Mouse (Mus musculus): ENCODE results near the gene Aacs. TPM values are rescaled to one million over a fixed set of nuclear protein-coding genes. Genes with fewer than 3 reads are reported as not detected.

Gene Aacs
- total RNA-seq, 1 experiment from 2014 or later, result 9.0 TPM

Other genes starting within 250 kb of the Aacs start
- 67.9 to 84.6 TPM (median 77.1 TPM) in 3 replicates for gene Scarb1, start 134.7 kb upstream of the Aacs start, total RNA-seq (2017)
- 2.9 TPM in 1 of 3 replicates, not detected in the others for gene Gm10382, start 86.5 kb upstream of the Aacs start, total RNA-seq (2017)
- 791 to 1,058 TPM (median 1,006 TPM) in 3 replicates for gene Ubc, start 85.6 kb upstream of the Aacs start, total RNA-seq (2017)
- 4.7 to 22.7 TPM (median 19.3 TPM) in 3 replicates for gene Dhx37, start 41.7 kb upstream of the Aacs start, total RNA-seq (2017)
- 19.1 to 27.0 TPM (median 23.6 TPM) in 3 replicates for gene Bri3bp, start 34.2 kb upstream of the Aacs start, total RNA-seq (2017)
- 0.38 TPM in 1 of 3 replicates, not detected in the others for gene Tmem132b, start 56.0 kb downstream of the Aacs start, total RNA-seq (2017)

Measured in monocyte, adult 5-6 weeks (primary cell).